In the genomic region with DNA sequence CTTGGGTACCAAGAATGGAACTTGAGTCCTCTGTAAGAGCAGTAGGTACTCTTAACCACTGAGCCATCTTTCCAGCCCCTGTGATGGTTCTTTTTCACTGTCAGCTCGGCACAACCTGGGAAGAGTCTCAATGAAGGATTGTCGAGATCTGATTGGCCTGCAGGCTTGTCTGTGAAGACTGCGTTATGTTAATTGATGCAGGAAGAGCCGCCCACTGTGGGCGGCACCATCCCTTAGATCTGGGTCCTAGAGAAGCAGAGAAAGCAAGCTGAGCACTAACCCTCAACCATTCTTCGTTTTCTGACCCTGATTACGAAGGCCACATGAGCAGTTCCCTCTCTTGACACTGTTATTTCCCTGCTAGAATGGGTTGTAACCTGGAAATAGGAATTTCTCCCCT, we compare ENCODE assay signal across 12 mouse cellular contexts.
"Had no signal": no experiment of that assay in that cellular context is flagged by ENCODE, and none has a peak within 500 bp of the region (broad histone marks: within the 10 kb centered on the region; RNA-seq: fewer than 3 reads in every experiment).

No protein-coding gene starts in this region.

- DNase-seq: retina, postnatal 1 day; right cerebral cortex, adult 18-20 months; right cerebral cortex, postnatal 14 days; right cerebral cortex, postnatal 25 days; right cerebral cortex, postnatal 4 days; spleen, adult 18-20 months; thymus, adult 18-20 months; thymus, adult 2 months; thymus, postnatal 14 days; thymus, postnatal 25 days; thymus, postnatal 36 days; thymus, postnatal 4 days had no signal
